Comparison of ENCODE assay signal across 9 mouse cellular contexts in genomic region chr10:7159061-7159511, GRCm38 (mm10). TPM values are rescaled to one million over a fixed set of nuclear protein-coding genes. Genes with fewer than 3 reads are reported as not detected.
A peak's percentile ranks its signal among the peaks of the same experiment; 100 is the strongest.
DNase-seq lines count a peak whose midpoint lies in the region; ATAC-seq lines count a peak whose summit lies in the region.
"Had no signal": no experiment of that assay in that cellular context is flagged by ENCODE, and none has a peak within 500 bp of the region (broad histone marks: within the 10 kb centered on the region; RNA-seq: fewer than 3 reads in every experiment).

No protein-coding gene starts in this region.

- peaks cover 16% of the 10 kb centered on the region for H3K4me1 ChIP-seq in forebrain, embryonic 16.5 days (replicated peaks; ENCODE audit: control insufficient read depth, insufficient read depth, low read length)
- peaks cover 11% of the 10 kb centered on the region for H3K4me1 ChIP-seq in liver, embryonic 11.5 days (replicated peaks; ENCODE audit: control insufficient read depth, insufficient read depth, low read length)

- no peaks in the 10 kb centered on the region for H3K27me3 ChIP-seq in forebrain, embryonic 16.5 days (replicated peaks; ENCODE audit: control insufficient read depth, insufficient read depth, low read length)
- H3K27me3 ChIP-seq in liver, embryonic 11.5 days (replicated peaks; ENCODE audit: control insufficient read depth, insufficient read depth, low read length): no peaks in the 10 kb centered on the region
- H3K27me3 ChIP-seq: CH12.LX had no signal

- peak overlapping the region; percentile 31 for H3K4me3 ChIP-seq in forebrain, embryonic 16.5 days (replicated peaks; ENCODE audit: low read length)
- H3K4me3 ChIP-seq in liver, embryonic 11.5 days (ENCODE audit: low read depth, low read length): no peak overlapping the region

- no peaks in the 10 kb centered on the region for H3K9me3 ChIP-seq in forebrain, embryonic 16.5 days (ENCODE audit: control insufficient read depth, low read length)
- H3K9me3 ChIP-seq in liver, embryonic 11.5 days (ENCODE audit: control insufficient read depth, low read length): no peaks in the 10 kb centered on the region

- peak overlapping the region; percentile 58 for H3K4me2 ChIP-seq in forebrain, embryonic 16.5 days (ENCODE audit: low read length)
- H3K4me2 ChIP-seq in liver, embryonic 11.5 days: peak overlapping the region; percentile 37

- no peak overlapping the region; the same call in 1 of the 2 replicates for H3K27ac ChIP-seq in forebrain, embryonic 16.5 days (ENCODE audit: low read length)
- H3K27ac ChIP-seq in liver, embryonic 11.5 days (ENCODE audit: low read depth, low read length): peak overlapping the region; percentile 57; the same call in 1 of the 2 replicates

- ATAC-seq in forebrain, embryonic 16.5 days: peak; percentile 72
- ATAC-seq in liver, embryonic 11.5 days (replicated peaks; ENCODE audit: low FRiP score): peak; percentile 42

- H3K36me3 ChIP-seq in forebrain, embryonic 16.5 days (ENCODE audit: control insufficient read depth, insufficient read depth): no peaks in the 10 kb centered on the region
- 0 out of 2 replicates have a peak, but pooled peaks cover 4% of the 10 kb centered on the region for H3K36me3 ChIP-seq in liver, embryonic 11.5 days (ENCODE audit: control insufficient read depth, insufficient read depth, low read length)

- WGBS in forebrain, embryonic 16.5 days: 21% methylated on average over 7 of the region's 7 CpGs
- WGBS in liver, embryonic 11.5 days: 63% methylated on average over 7 of the region's 7 CpGs

- H3K9ac ChIP-seq in forebrain, embryonic 16.5 days (replicated peaks; ENCODE audit: low read depth, low read length): peak overlapping the region; percentile 44
- H3K9ac ChIP-seq in liver, embryonic 11.5 days (ENCODE audit: low read depth, low read length): no peak overlapping the region

- peak; percentile 60 for DNase-seq in cerebellum, adult 11-12 months
- DNase-seq in cerebellum, adult 11 months: no peak
- DNase-seq in MN1 (ENCODE audit: low spot score): peak; percentile 25
- peak; percentile 55 to 70 for DNase-seq in kidney, adult 8-10 months
- peak; percentile 39 for DNase-seq in liver, embryonic 11.5 days (ENCODE audit: low spot score)
- peak; percentile 17 for DNase-seq in retina, postnatal 7 days (ENCODE audit: low read depth, low spot score)
- no peak for DNase-seq in urinary bladder, adult 2 months (ENCODE audit: low spot score)

RNA-seq across cellular contexts. Expression of gene Cnksr3, which starts 53.0 kb away (rescaled TPM):
- polyA plus RNA-seq in forebrain, embryonic 16.5 days (2015; fragmentation: Nextera tagmentation; extraction: Ambion mirVana): 2.0 and 3.4 TPM in 2 replicates
- 8.4 and 8.7 TPM in 2 replicates for polyA plus RNA-seq in liver, embryonic 11.5 days (2014; fragmentation: Nextera tagmentation; extraction: Ambion mirVana)
- 25.0 and 26.8 TPM in 2 replicates for polyA plus RNA-seq in urinary bladder, adult 2 months (2012; rRNA removed)

Comparison
In these comparisons a context has a peak if more than half of its experiments do, and no peak if none do; other contexts are left out.
1. DNase-seq: peak in cerebellum, adult 11-12 months (single experiment), MN1 (single experiment), kidney, adult 8-10 months (2 of 2), liver, embryonic 11.5 days (single experiment) and retina, postnatal 7 days (single experiment); none in cerebellum, adult 11 months (single experiment) and urinary bladder, adult 2 months (single experiment).